Mouse (Mus musculus) G1E (cell line): ENCODE measurements around the gene Fam104a.

Source experiments
- CTCF ChIP-seq: IDR thresholded peaks from 2 replicates; pipeline ENCODE4 v1.5.1; 2012; ENCODE audit warnings: low read depth, low read length, inconsistent platforms, mixed read lengths
- GATA1 ChIP-seq: IDR thresholded peaks from 2 replicates; pipeline ENCODE4 v1.6.1; 2012; ENCODE audit warnings: borderline replicate concordance, low read length, inconsistent platforms, mixed read lengths
- GATA2 ChIP-seq: IDR thresholded peaks from 2 replicates; pipeline ENCODE4 v1.6.1; 2012; ENCODE audit warnings: low read depth, low read length, inconsistent platforms, borderline replicate concordance
- POLR2AphosphoS5 ChIP-seq: IDR thresholded peaks from 2 replicates; pipeline ENCODE4 v1.6.1; 2012; ENCODE audit warnings: low read depth, low read length, inconsistent platforms; ENCODE audit not compliant: insufficient replicate concordance
- TAL1 ChIP-seq: conservative IDR thresholded peaks from 2 replicates; pipeline ENCODE4 v1.6.1; 2012; ENCODE audit warnings: low read depth, low read length, inconsistent platforms, mixed read lengths

DNA sequence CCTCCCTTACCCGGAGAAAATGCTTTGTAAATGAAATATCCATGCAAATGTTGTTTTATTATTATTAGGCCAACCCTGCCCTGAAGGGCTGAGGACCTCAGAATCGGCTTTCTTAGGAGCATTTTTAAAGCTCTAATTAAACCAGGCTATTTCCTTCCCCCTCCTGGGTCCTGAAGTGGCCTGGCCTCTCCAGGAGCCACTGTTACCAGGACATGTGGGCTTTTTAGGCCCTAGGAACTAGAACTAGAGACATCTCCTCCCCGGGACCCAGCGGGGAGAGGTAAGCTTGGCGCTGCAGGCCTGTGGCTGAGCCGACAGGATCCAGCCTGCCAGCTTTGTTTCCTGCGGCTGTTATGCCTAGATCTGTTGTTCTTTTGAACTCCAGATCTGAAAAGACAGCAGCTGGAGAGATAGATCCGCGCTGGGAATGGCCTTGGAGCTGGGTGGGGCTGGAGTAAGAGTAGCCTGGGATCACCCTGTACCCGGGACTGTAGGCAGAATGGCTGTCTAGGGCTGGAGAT lies 26.4 kb upstream of the Fam104a start:
- no peak for TF ChIP-seq CTCF
- no peak for TF ChIP-seq GATA1
- TF ChIP-seq POLR2AphosphoS5 = no peak
- no peak for TF ChIP-seq TAL1
- no peak for TF ChIP-seq GATA2
